Mouse (Mus musculus) adrenal gland, postnatal 4 days (tissue): ENCODE results near the gene Gabrg3. TPM values are rescaled to one million over a fixed set of nuclear protein-coding genes. Genes with fewer than 3 reads are reported as not detected.
"Not testable (repeated sequence)": the region's sequence is repeated elsewhere in the genome, so short reads cannot be mapped to it uniquely, and the experiment has no call there.

ENCODE experiments used
- DNase-seq, 2 experiments: peaks; one replicate each; pipeline ENCODE4 v3.0.0; 2021 to 2022; ENCODE audit warnings: low spot score in 2 of 2, mixed read lengths in 2 of 2
- total RNA-seq, 2 experiments: library from RNA; stranded (reverse); gene quantifications; 2 replicates each; pipeline ENCODE4 v1.2.3; 2021

Gene Gabrg3
- total RNA-seq, 2 experiments from 2014 or later = 2.6 to 3.5 TPM

DNA sequence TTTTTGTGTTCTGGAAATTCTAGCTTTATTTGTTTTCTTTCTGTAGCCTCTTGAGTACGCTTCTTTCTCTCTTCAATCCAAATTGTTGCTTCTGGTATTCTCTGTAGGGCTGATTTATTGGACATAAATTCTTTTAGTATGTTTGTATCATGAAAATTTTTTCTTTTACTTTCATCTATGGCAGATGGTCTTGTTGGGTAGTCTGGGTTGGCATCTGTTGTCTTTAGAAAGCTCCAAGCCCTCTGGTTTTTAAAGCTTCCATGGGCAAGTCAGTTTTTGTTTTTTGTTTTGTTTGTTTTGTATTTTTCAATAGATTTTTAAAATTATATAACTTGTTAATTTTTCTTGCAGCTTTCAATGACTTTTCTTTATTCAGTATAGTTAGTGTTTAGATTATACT, 72.0 kb downstream of the Gabrg3 start:
- DNase-seq = no peak

- DNase-seq = no peak
Measured at GRCm38 (mm10) chr7:57312018-57312417, 75.0 kb downstream of the Gabrg3 start.

GRCm38 (mm10) chr7:57307337-57307736, 79.7 kb downstream of the Gabrg3 start:
- DNase-seq = no peak

- no peak for DNase-seq
Measured at GRCm38 (mm10) chr7:57296639-57297038, 90.3 kb downstream of the Gabrg3 start.

GRCm38 (mm10) chr7:57294127-57294526, 92.9 kb downstream of the Gabrg3 start:
- no peak for DNase-seq

DNA sequence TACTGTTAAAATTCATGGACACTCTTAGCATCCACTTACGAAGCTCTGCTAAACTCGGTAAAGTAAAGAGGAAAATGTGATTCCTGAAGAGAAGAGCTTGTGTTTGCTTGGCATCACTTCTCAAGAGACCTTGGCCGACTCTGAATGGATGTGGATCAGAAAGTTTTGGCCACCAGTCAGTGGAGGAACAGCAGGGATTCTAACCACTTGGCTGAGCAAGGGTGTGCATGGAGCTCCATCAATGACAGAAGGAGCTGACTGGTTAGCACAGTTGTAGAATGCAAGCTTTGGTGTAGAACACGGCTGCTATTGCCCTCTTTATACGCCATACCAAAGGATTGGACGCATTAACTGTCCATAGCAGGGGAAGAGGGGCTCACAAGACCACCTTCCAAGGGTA, 93.4 kb downstream of the Gabrg3 start:
- no peak for DNase-seq

GRCm38 (mm10) chr7:57283186-57283585, 103.8 kb downstream of the Gabrg3 start:
- no peak for DNase-seq

- DNase-seq = no peak
Measured at GRCm38 (mm10) chr7:57278841-57279240, 108.1 kb downstream of the Gabrg3 start.

- DNase-seq = no peak
Measured at GRCm38 (mm10) chr7:57260201-57260600, 126.8 kb downstream of the Gabrg3 start.

DNA sequence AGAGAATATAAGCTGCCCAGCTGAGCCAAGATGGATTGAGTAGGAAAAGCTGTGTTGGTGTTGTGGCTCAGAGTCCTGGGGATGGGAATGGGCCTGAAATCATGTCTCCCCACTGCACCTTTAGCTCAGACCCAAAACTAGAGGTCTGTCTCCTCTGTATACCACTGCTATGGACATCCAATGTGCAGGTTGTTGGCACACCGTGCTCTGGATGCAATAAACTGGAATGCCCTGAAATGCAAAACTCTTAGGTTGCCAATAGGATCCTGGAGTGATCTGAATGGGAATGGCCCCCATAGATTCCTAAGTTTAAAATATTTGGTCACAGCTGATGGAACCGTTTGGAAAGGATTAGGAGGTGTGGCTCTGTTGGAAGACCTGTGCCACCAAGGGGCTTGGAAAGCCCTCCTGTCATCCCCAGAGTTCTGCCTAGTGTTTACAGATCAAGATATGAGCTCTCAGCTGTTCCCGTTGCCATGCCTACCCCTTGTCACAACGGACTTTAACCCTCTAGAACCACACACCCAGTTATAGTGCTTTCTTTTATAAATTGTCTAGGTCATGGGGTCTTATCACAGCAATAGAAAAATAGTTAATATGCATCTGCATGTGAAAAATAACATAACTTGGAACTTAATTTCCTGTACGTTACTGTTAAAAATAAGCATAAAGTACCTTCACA, 128.0 kb downstream of the Gabrg3 start:
- no peak for DNase-seq

DNA sequence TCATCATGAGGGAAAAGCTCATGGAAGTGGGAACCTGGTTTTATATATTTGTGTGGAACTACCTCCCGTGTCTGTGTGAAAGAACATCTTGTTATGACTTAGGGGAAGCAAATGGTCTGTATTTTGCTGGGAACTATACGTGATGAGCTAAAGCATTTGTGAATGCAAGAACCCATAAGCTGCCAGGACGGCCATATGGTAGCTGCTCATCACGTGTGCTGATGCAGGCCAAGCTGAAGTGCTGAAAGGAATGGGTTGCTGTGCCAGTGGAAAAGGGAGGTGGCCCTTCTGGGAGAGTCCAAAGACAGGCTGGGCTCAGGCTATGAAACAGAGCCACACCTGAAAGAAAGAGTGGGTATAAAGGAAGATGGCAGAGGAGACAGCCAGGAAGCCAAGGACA, 143.0 kb downstream of the Gabrg3 start:
- no peak for DNase-seq

- no peak for DNase-seq
Measured at GRCm38 (mm10) chr7:57214119-57214518, 172.9 kb downstream of the Gabrg3 start.

GRCm38 (mm10) chr7:57186015-57186414, 201.0 kb downstream of the Gabrg3 start:
- DNase-seq = no peak

- not testable (repeated sequence) for DNase-seq
Measured at GRCm38 (mm10) chr7:57175891-57176545, 211.0 kb downstream of the Gabrg3 start.

GRCm38 (mm10) chr7:57166931-57167330, 220.1 kb downstream of the Gabrg3 start:
- DNase-seq = no peak

DNA sequence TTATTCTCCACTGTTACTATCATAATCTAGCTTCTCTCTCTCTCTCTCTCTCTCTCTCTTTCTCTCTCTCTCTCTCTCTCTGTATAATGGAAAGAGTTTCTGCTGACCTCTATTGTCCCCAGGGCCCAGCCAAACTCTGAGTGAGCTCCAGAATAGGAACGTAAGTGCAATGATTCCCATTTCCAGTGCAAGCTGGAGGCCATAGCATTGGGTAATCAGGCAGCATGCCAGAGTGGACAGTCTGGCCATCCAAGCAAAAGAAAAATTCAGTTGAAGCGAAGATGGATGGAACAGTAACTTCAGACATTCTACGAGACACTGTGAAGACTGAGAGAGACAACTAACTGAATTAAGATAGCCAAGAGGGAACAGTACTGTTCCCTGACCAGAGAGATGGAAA, 228.8 kb downstream of the Gabrg3 start:
- DNase-seq = peak; percentile 7 to 11

GRCm38 (mm10) chr7:57153743-57154142, 233.2 kb downstream of the Gabrg3 start:
- DNase-seq = no peak

GRCm38 (mm10) chr7:57150768-57151167, 236.2 kb downstream of the Gabrg3 start:
- DNase-seq = no peak

- DNase-seq = no peak
Measured at GRCm38 (mm10) chr7:57138072-57138704, 248.8 kb downstream of the Gabrg3 start.

DNA sequence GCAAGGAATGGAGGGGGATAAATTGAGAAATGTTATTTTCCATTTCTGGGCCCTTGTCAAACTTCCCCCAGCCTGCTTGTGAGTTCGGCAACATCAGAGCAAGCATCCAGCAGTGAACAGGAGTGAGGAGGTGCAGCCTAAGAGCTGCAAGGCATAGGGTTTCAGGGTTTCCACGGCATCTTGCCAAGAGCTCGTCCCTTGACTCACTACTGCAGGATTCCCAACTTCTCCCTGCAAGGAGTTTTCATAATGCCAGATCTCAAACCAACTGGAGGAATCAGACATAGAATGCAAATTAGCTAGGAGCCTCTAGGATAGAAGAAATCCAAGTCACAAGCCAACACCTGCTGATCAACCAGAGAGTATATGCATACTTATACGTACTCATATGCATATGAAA, 254.0 kb downstream of the Gabrg3 start:
- no peak for DNase-seq

DNA sequence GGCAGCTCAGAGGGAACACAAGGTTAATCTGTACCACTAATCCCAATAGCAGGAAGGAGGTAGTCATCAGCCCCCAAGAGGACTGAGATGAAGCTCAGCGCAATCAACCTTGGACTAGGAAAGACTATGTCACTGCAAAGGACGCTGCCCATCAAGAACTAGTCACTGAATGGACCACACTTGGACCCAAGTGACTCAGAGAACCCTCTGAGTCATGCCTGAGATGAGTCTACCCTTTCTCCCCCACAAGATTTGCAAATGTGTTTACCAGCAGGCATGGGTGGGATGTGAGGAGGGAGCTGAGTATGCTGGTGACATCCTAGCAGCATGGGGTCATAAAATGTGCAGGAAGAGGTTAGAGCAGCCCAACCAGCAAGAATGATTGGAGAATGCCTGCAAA, 254.5 kb downstream of the Gabrg3 start:
- DNase-seq = no peak

DNA sequence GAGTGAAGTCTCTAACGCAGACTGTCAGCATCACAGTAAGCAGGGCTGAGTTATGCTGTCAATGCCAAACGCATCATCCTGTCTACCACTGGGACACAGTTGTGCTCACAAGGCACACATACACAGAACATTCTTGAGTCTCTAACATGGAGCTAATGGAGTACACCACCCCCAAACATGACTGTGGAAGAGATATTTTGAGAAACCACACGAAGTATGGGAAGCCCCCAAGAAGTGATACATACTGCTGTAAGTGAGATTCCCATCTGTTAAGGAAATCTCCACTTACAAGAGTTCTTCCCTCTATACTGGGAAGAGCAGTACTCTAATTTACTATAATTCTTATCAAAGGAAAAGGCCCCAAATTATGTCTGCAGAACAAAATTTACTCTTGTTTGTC, 286.9 kb downstream of the Gabrg3 start:
- DNase-seq = no peak

- no peak for DNase-seq
Measured at GRCm38 (mm10) chr7:57082071-57082470, 304.9 kb downstream of the Gabrg3 start.
